Mouse (Mus musculus) adrenal gland, postnatal 10 days (tissue): Measurements from ENCODE around the gene Ankrd22. TPM values are rescaled to one million over a fixed set of nuclear protein-coding genes. Genes with fewer than 3 reads are reported as not detected.

Experiments used
- DNase-seq: peaks from one replicate; pipeline ENCODE4 v3.0.0; 2021; ENCODE audit warnings: mixed read lengths
- total RNA-seq, 2 experiments: library from RNA; stranded (reverse); gene quantifications; 2 replicates each; pipeline ENCODE4 v1.2.3; 2021

Gene Ankrd22
- total RNA-seq, 2 experiments from 2014 or later, result 0.12 TPM; not detected in 1

DNA sequence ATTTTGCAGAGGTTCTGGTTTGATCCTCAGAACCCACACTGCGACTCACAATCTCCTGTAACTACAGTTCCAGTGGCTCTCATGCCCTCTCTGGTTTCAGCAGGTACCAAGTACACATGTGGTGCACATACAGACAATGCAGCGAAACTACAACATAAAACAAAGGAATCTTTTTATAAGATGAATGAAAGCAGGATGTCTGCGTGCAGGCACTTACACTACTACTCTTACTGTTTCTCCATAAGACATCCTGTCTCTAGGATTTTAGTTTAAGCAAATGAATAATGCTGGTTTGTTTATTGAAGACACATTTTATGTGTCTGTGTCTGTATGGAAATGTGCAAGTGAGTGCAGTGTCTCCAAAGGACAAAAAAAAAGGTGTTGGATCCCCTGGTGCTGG, 15.4 kb upstream of the Ankrd22 start:
- no peak for DNase-seq

DNA sequence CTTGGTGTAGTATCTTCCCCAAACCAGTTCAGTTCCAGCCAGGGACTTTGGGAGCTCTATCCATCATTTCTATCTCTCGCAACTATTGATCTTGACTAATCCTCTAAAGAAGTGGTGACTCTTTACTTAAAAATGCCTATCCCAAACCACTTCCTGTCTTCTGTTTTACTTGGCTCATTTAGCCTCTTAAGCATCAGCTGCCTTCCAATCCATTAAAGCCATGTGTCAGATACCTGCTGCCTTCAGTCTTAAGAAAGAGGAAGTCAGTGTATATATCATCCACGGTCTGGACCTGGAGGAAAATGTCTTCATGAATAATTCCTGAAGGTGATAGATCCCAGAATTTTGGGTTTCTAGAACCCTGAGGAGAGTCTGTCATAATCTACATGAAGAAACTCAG, 14.5 kb upstream of the Ankrd22 start:
- DNase-seq, result no peak

DNA sequence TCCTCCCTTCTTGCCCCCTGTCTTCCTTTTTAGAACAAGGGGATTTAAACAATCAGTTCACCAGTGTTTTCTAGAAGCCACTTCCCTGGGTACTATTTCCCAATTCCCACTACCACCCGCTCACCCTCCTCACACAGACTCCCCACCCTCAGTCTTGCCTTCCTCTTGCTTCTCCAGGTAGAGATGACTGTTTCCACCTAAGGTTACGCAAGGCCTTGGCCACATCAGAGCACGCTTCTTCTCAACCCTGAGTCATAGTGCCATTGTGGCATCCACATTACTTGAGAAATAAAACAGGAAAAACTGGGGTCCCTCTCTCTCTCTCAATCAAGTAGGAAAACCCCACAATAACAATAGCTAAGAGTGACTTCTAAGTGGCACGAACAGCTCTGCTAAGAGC, 13.3 kb upstream of the Ankrd22 start:
- no peak for DNase-seq

DNA sequence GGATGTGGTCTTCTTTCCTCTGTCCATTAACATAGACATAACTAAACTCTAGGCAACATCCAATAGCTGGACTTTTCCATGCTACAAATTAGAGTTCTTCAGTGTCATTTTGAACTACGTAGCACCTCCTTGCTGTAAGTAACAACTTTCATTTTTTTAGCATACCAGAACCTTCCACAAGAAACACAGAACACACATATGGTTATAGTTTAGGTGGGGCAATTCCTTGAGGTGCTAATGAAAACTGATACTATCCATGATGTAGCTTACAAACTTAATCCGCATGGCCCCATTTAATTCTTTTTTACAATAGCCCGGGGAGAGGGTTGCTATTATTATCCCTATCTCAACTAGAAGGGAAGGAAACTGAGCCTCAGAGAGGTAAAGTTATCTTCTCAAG, 8.2 kb upstream of the Ankrd22 start:
- DNase-seq, result no peak

DNA sequence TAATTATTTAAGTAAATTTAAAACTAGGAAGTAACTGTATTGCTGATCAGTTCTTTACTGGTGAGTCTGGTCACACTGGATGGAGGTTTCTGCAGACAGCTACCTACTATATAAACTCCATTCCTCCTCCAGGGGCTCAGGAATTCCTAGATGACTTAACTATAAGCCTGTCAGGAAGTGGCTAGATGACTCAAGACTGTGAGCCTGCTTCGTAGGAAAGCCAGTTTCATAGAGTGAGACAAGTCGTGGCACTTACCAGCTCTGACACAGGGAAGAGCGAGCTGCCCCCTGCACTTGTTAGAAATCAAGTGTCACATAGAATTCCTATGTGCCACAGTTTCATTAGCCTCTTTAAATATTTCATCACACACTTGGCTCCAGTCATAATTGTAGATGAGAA, 5.3 kb upstream of the Ankrd22 start:
- no peak for DNase-seq

DNA sequence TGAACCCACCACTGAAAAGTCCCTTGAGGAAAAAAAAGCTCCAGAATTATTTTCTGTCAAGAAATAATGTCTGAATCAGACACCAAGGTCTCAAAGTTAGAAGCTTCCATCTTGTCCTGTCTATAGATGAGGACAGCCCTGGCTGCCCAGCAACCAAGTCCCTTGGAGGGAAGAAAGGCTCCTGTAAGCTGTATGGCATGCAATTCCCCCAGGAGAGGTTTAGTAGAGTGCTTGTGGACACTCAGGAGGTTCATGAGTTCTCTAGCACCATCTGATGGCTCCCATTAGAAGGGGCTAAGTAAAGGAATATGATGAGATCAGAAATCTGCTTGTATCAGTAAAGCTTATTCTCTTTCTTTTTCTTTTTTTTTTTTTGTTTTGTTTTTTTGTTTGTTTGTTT, 3.3 kb upstream of the Ankrd22 start:
- no peak for DNase-seq

DNA sequence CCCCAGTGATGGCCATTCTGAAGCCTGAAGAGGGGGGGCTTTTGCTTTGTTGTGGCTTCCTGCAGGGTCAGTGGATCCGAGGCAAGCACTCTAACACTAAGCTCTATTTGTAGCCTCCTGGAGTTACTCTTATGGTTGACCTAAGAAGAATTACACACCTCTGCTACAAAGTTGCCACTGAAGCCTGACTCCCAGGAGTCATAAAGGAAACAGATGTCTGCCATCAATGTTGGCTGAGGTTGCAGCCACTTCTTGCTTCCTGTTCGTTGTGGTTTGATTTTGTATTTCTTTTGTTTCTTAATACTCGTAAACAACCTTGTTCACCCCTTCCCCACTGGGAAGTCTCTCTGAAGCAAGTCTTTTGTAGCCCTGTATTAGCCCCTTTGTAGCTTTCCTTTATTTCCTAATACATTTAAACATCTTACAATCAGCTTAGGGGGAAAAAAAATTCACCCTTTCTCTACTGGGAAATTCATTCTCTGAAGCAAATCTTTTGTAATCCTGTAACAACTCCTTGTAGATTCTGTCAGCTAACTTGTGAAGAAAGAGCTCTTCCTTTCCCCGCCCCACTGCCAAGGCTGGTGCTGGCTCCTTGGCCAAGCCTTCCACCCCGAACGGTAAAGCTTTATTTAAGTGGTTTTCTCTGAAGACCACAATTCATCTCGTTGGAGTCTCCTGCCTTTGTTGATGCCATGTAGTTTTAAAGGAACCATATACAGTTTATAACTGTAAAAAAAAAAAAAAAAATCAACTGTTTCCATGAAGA, 2.2 kb upstream of the Ankrd22 start:
- no peak for DNase-seq

DNA sequence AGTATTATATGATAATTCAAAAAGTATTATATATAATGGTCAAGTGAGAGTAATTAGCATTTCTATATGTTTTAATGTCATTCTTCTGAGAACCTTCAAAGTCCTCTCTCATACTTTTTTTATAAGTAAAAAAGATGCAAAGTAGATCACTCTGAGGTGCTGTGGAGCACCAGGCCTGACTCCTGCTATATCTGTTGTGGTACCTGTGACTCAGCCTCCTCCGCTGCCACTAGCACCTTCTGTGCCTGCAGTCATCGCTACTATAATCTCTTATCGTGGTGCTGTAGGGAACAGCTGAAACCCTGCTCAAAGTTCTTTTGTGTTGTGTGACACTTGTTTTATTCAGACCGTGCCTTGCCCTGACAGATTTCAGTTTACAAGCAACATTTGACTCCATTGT, 533 bp upstream of the Ankrd22 start:
- no peak for DNase-seq

DNA sequence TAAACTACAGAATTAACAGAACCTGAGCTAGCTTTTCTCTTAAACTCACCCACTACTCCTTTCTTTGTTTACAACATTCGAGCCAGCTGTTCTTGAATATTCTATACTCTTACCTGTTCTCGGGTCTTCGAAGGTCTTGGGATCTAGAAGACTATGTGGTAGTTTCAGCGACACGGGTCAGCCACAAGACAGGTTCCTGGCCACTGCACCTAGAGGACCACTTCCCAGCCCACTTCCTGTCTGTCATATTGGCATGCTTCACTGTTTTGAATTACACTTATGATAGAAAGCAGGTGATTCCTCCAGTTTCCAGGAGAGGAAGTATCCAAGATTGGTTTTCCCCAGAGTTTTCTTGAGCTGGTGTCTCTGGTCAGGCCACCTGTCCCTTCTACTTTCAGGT, 3.2 kb downstream of the Ankrd22 start:
- DNase-seq, result no peak

DNA sequence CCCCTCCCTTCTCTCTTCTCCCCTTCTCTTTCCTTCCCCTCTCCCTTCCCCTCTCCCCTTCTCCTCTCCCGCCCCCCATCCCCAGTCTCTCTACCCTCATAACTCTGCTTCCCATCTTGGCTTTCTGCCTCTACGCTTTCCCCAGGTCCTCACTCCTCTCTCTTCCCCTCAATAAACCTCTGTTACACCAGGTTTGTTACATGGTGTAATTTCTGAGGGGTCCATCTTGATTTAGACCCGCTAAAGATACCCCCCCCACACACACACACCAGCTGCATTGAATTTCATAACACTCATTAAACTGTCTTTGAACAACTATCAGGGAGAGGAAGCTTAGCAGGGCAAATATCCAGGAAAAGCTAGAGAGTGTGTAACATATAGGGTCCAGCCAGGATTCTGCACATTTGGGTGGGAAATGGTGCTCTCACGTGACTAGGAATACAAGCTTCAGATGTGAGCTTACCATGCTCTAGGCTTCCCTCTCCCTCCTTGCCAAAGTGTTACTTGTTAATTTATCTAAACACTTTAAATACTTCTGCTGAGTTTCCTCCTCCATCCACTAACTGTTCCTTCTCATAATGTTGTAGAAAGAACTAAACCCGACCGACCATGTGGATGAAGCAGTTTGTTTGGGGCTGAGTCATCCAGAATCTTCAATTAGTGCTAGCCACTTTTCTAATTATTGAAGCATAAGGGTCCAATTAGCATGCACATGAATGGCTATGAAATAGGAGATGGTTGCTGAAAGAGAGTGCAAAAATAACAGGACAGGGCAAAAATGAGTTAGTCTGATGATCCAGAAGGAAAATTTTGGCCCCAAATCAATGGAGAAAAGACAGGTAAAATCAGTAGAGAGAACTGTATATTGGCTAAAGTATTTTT, 12.3 kb downstream of the Ankrd22 start:
- DNase-seq, result no peak

DNA sequence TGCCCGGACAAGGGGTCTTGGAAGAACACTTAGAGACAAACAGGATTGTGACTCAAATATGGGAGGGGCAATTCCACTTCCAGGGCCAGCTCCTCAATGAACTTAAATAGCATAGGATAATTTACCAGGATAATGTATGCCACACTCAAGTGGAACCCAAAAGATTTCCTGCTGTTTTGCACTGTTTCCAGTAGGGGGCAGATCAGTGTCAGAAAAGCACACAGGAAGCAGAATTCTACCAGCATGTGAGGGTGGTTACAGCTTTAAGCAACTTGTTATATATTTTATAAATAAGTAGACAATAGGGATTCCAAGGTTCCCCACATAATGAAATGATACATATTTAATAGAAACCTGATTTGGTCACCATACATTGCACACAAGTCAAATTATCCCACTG, 13.9 kb downstream of the Ankrd22 start:
- no peak for DNase-seq

DNA sequence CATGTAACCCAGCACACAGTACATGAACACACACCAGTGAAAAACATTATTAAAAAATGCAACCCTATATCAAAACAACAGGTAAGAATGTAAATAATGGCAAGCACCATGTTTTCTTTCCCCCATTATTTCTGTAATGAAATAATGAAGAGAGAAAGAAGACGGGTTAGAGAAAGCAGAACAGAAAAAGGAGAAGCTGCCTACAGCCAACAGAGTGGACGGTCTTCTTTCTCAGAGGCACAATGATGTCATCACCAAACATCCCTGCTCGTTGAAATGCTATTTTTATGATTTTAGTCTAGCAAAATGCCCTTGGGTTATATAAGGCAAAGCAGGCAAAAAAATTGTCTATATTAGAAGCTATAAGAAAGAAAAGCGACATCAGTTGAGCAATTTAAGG, 17.4 kb downstream of the Ankrd22 start:
- no peak for DNase-seq

DNA sequence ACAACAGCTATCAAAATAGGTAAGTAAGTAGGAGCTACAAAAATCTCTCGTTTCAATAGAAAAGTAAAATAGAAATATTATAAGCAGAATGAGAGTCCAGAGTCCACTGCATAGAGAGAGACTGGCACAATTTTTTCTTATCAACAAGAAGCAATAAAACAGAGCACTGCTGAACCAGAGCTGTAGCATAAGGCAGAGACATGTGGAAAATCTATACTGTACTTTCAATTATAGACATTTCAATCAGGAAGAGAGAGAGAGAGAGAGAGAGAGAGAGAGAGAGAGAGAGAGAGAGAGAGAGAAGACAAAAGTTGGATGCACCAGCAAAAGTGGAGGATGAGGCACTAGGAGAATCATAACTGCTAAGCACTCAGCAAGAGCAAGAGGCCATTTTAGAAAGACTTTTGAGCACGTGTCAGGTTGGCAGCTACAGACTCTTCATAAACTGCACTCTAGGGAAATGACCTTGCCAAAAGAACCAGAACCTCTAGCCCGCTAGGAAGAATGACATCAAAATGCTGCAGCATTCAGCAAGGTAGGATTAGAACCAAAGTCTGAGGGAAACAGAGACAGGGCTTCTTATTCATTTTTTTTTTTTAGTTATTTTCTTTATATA, 26.3 kb downstream of the Ankrd22 start:
- no peak for DNase-seq

DNA sequence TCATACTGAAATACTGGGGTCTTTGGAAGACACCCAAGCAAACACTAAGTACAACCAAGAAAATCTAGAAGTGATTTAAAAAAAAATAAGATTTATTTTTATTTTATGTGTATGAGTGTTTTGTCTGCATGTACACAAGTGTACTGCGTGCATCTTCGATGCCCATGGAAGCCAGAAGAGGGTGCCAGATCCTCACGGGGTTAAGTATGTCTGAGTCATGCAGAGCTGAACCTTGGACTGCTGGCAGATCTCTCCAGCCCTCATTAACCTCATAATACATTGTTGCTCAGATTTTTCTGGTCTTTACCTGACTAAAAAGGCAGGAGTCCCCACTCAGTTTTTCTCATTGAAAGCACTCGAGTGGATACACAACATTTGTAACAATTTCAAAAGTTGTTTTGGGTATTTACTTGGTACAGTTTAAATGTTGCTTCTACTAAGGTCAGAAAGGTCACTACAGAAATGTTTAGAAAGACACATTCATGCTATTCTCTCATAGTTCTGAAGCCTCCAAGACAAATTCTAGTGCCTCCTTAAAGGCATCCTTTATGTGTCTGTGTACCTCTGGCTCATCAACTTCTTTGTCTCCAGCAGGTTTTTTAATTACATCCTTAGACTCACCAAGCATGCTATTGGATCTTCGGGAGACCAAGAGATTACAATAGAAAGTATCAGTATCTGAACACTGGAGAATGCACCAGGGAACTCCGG, 27.0 kb downstream of the Ankrd22 start:
- peak; percentile 10 for DNase-seq

DNA sequence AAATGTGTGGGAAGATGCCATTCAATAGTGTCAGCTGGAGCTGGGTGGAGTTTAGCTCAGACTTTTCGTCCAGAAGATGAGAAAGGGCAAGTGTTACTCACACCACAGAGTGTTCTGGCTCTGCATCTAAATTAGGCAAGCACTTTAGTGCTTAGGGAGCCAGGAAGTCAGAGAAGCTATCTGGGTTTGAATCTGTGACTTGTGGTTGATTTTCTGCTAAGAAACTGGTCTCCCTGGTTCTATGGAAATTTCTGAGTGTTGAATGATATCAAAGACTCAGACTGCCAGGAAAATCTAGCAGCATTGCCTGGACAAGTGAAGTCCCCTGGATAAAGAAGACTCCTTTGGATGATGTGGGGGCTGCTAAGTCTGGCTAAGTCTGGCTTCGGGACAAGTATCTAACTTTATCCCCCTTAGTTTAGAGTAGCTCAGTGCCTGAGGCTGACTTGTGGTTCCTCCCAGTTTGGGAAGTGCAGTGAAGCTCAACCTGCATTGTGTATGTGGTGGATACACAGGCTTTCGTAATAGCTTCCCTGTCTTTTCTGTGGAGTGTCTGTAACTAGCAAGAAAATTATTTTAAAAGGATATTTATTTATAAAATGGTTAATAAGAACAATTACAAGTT, 45.6 kb downstream of the Ankrd22 start:
- DNase-seq, result no peak

DNA sequence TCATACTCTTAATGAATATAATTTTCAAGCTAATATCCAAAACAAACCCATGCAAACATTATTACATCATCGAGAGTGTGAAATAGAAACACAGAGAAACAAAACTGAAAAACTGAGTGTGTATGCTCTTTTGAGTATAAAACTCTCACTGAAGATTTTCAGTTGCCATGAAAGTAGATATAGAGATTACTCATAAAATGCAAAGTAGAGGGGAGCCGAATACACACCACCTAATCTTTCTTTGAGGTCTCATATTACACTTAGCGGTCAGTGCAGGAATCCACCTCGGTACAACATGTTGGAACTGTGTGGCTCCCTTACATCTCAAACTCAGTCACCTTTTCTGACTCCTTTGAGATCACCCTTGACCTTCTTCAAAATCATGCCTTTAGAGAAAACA, 46.2 kb downstream of the Ankrd22 start:
- no peak for DNase-seq

DNA sequence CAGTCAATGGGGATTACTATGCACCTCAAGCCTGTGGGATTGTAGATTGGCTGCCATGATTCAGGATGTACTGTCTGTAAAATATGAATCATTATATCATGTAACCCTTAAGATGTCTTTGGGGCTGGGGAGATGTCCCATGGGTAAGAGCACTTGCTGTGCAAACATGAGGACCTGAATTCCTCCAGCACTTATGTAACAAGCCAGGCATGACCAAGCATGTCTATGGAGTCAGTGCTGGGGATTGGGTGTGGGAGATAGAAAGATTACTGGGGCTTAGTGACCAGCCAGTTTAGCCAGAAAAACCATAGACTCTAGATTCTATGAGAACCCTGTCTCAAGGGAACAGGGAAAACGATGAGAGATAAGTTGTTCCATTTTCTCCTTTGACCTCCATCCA, 46.8 kb downstream of the Ankrd22 start:
- no peak for DNase-seq

DNA sequence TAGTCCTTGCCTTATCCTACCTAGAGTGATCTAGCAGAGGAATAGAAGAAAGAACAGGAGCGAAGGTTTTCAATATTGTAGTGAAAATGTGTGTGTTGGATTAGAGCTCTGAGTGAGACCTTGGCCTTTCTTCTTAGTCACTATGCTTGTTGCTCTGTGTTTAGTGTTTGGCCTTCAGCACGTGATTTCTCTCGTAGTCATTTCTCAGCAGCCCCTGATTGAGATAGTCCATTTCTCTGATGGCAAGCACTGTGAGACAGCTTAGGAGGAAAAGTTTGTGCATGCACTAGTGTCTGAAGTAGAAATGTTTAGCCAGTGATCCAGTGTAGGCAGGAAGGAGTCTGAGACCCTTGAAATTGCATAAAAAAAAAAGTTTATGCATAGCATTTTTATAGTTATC, 61.0 kb downstream of the Ankrd22 start:
- DNase-seq, result peak; percentile 10

DNA sequence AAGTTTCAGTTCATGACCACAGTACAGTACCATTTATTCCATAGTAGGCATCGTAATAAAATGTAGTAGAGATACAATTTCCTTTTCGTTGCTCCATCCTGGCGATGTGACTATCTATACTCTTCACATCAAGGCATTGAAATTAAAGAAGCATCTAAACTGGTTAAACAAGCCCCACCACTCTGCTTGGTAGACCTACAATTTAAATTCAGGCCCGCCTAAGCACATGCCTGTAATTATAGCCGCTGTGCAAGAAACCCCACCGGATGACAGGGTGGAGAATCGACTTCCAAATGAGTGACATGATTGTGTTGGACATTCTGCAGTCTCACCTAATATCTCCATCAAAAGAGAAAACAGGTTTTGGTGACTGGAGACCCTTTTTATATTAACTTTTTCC, 64.0 kb downstream of the Ankrd22 start:
- DNase-seq, result no peak

DNA sequence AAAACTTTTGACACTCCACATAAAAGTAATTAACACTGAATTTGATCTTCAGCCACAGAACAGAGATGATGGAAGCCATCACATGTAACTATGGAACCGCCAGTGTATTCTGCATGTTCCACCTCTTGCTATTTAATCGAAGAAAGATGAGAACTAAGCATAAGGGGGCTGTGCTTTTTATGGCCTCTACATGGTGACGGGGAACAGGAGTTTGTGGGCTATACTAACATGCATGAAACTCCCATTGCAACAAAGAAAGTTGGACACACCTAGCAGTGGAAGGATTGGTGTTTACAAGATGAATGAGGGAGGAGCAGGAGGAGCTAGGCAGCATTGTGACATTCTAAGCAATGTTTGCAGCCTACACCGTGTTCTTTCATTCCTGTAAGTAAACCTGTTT, 65.2 kb downstream of the Ankrd22 start, which contains the start of gene Lipm:
Gene Lipm (plus strand): TSS at position 301 of the 400 bp plus-strand sequence.
- DNase-seq, result no peak

DNA sequence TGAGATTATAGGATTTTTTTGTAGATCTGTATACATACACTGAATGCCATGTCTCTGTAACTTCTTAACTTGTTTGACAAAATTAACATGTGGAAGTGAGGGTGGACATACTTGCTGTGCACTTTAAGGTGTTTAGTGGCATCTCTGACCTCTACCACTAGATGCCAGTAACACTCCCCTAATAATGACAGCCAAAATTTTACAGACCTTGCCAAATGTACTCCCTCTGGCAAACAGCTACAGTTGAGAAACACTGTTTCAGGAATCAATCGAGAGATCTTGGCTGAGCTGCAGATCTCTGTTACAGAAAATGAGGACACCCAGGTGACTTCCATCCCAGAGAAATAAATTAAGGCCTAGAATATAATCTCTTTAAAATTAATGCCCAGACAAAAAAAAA, 69.6 kb downstream of the Ankrd22 start:
- DNase-seq, result peak; percentile 12

DNA sequence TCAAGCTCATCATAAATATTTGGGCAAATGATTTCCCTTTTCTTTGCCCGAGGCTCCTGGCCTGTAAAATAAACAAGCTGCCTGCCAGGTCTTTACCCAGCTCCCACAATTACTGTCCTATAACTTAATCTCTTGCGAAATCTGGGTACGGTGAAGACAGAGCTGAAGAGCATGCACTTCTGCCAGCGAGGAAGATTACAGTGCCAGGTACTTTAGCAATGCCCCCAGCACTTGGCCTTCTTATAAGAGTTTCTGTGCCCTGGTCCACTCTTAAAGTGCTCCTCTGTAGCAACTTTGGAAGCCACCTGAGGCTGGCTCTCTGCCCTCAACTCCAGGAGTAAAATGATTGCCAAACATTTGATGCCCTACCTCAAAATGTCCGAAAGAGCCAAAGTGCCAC, 70.5 kb downstream of the Ankrd22 start:
- DNase-seq, result no peak
